Comparison of ENCODE assay signal across 16 mouse cellular contexts in genomic region chrX:12919576-12919975, GRCm38 (mm10).
DNase-seq lines count a peak whose midpoint lies in the region; ATAC-seq and TF ChIP-seq lines count a peak whose summit lies in the region.
"Had no signal": no experiment of that assay in that cellular context is flagged by ENCODE, and none has a peak within 500 bp of the region (broad histone marks: within the 10 kb centered on the region; RNA-seq: fewer than 3 reads in every experiment).

No protein-coding gene starts in this region.

- H3K36me3 ChIP-seq in liver, adult 2 months (ENCODE audit: control insufficient read depth, insufficient read depth, low read length): no peaks in the 10 kb centered on the region
- H3K36me3 ChIP-seq in liver, embryonic 11.5 days (ENCODE audit: control insufficient read depth, insufficient read depth, low read length): no peaks in the 10 kb centered on the region
- H3K36me3 ChIP-seq in E14TG2a.4 (ENCODE audit: insufficient read depth, low read length): no peaks in the 10 kb centered on the region
- no peaks in the 10 kb centered on the region for H3K36me3 ChIP-seq in hindbrain, embryonic 14.5 days (replicated peaks; ENCODE audit: control insufficient read depth, insufficient read depth)
- H3K36me3 ChIP-seq: lung, embryonic 15.5 days; neural tube, embryonic 12.5 days had no signal

- no peak overlapping the region for H3K4me2 ChIP-seq in liver, embryonic 11.5 days
- H3K4me2 ChIP-seq in hindbrain, embryonic 14.5 days (replicated peaks): no peak overlapping the region
- H3K4me2 ChIP-seq: heart, embryonic 11.5 days; lung, embryonic 15.5 days; neural tube, embryonic 12.5 days had no signal

- no peak overlapping the region for H3K4me3 ChIP-seq in liver, adult 2 months (ENCODE audit: insufficient read depth, low read depth, low read length)
- H3K4me3 ChIP-seq in liver, embryonic 11.5 days (ENCODE audit: low read depth, low read length): no peak overlapping the region
- no peak overlapping the region for H3K4me3 ChIP-seq in E14TG2a.4 (replicated peaks; ENCODE audit: low read length)
- H3K4me3 ChIP-seq in hindbrain, embryonic 14.5 days (replicated peaks; ENCODE audit: low read length): no peak overlapping the region
- H3K4me3 ChIP-seq: lung, embryonic 15.5 days; neural tube, embryonic 12.5 days had no signal

- WGBS in liver, adult 2 months: 40% methylated on average over 3 of the region's 3 CpGs
- 29% methylated on average over 3 of the region's 3 CpGs for WGBS in liver, embryonic 11.5 days
- 25% methylated on average over 3 of the region's 3 CpGs for WGBS in hindbrain, embryonic 14.5 days

- no peaks in the 10 kb centered on the region for H3K9me3 ChIP-seq in liver, embryonic 11.5 days (ENCODE audit: control insufficient read depth, low read length)
- no peaks in the 10 kb centered on the region for H3K9me3 ChIP-seq in E14TG2a.4 (ENCODE audit: low read length)
- H3K9me3 ChIP-seq in hindbrain, embryonic 14.5 days (ENCODE audit: control insufficient read depth, low read length): no peaks in the 10 kb centered on the region
- H3K9me3 ChIP-seq: lung, embryonic 15.5 days; neural tube, embryonic 12.5 days had no signal

- no peaks in the 10 kb centered on the region for H3K27me3 ChIP-seq in liver, adult 2 months (ENCODE audit: control insufficient read depth, insufficient read depth, low read length)
- peaks cover 5% of the 10 kb centered on the region; the same call in 1 of the 2 replicates for H3K27me3 ChIP-seq in liver, embryonic 11.5 days (replicated peaks; ENCODE audit: control insufficient read depth, insufficient read depth, low read length)
- no peaks in the 10 kb centered on the region for H3K27me3 ChIP-seq in E14TG2a.4 (ENCODE audit: insufficient read depth, low read length)
- 0 out of 2 replicates have a peak, but pooled peaks cover 3% of the 10 kb centered on the region for H3K27me3 ChIP-seq in hindbrain, embryonic 14.5 days (ENCODE audit: control insufficient read depth, insufficient read depth, low read length)
- H3K27me3 ChIP-seq: lung, embryonic 15.5 days; neural tube, embryonic 12.5 days had no signal

- H3K4me1 ChIP-seq in liver, adult 2 months (ENCODE audit: control insufficient read depth, insufficient read depth, low read length): no peaks in the 10 kb centered on the region
- H3K4me1 ChIP-seq in liver, embryonic 11.5 days (replicated peaks; ENCODE audit: control insufficient read depth, insufficient read depth, low read length): no peaks in the 10 kb centered on the region
- peaks cover 18% of the 10 kb centered on the region for H3K4me1 ChIP-seq in E14TG2a.4 (replicated peaks; ENCODE audit: low read depth, low read length)
- H3K4me1 ChIP-seq in hindbrain, embryonic 14.5 days (replicated peaks; ENCODE audit: control insufficient read depth, insufficient read depth, low read length): no peaks in the 10 kb centered on the region
- H3K4me1 ChIP-seq: lung, embryonic 15.5 days; neural tube, embryonic 12.5 days had no signal

- no peaks in the 10 kb centered on the region for H3K79me2 ChIP-seq in liver, adult 2 months (ENCODE audit: control insufficient read depth, insufficient read depth, low read length)

- H3K9ac ChIP-seq in liver, adult 2 months (ENCODE audit: low read depth, low read length): no peak overlapping the region
- H3K9ac ChIP-seq in liver, embryonic 11.5 days (ENCODE audit: low read depth, low read length): no peak overlapping the region
- no peak overlapping the region for H3K9ac ChIP-seq in hindbrain, embryonic 14.5 days
- H3K9ac ChIP-seq: lung, embryonic 15.5 days; neural tube, embryonic 12.5 days had no signal

- no peak overlapping the region for H3K27ac ChIP-seq in liver, adult 2 months (replicated peaks; ENCODE audit: insufficient read depth, low read depth, low read length)
- H3K27ac ChIP-seq in liver, embryonic 11.5 days (ENCODE audit: low read depth, low read length): no peak overlapping the region
- no peak overlapping the region for H3K27ac ChIP-seq in hindbrain, embryonic 14.5 days
- H3K27ac ChIP-seq: lung, embryonic 15.5 days; neural tube, embryonic 12.5 days had no signal

- ATAC-seq in liver, embryonic 11.5 days (replicated peaks; ENCODE audit: low FRiP score): no peak
- ATAC-seq in hindbrain, embryonic 14.5 days (ENCODE audit: low FRiP score): no peak

- no peak for TF ChIP-seq POLR2A in liver, adult 2 months (IDR thresholded peaks at IDR 0.05; ENCODE audit: extremely low read depth, insufficient read depth, low read length)

- TF ChIP-seq CTCF in liver, adult 2 months (IDR thresholded peaks at IDR 0.05; ENCODE audit: low read depth, low read length): 0 out of 2 replicates have a peak, but pooled peaks have one; percentile 8
- TF ChIP-seq CTCF in E14TG2a.4 (conservative IDR thresholded peaks at IDR 0.05; ENCODE audit: low read length): peak; percentile 77

- peak; percentile 10 for DNase-seq in liver, adult 2 months (ENCODE audit: extremely low read depth, low read depth, low spot score)
- no peak for DNase-seq in liver, embryonic 11.5 days (ENCODE audit: low spot score)
- peak; percentile 45 for DNase-seq in A20 (ENCODE audit: low read depth, low spot score)
- peak; percentile 11 for DNase-seq in c-Kit-negative CD71-positive TER-119-positive erythroid progenitor cells, embryonic 14.5 days (ENCODE audit: low read depth, low spot score)
- no peak for DNase-seq in hindbrain, embryonic 14.5 days (ENCODE audit: low spot score)
- DNase-seq in embryo, embryonic 9.5 days (ENCODE audit: extremely low spot score): no peak
- DNase-seq in ovary, adult 18-20 months (ENCODE audit: low spot score): no peak
- DNase-seq: cerebellum, adult 9-11 months; kidney, adult 9 months; midbrain, embryonic 14.5 days; retina, postnatal 1 day; thymus, adult 18-20 months had no signal

Comparison
In these comparisons a context has a peak if more than half of its experiments do, and no peak if none do; other contexts are left out.
1. DNase-seq: peak in liver, adult 2 months (single experiment), A20 (single experiment) and c-Kit-negative CD71-positive TER-119-positive erythroid progenitor cells, embryonic 14.5 days (single experiment); none in liver, embryonic 11.5 days (single experiment), hindbrain, embryonic 14.5 days (single experiment), embryo, embryonic 9.5 days (single experiment) and ovary, adult 18-20 months (single experiment).